Mouse (Mus musculus) G1E (cell line): ENCODE measurements around the gene Zfp541. TPM values are rescaled to one million over a fixed set of nuclear protein-coding genes. Genes with fewer than 3 reads are reported as not detected.

Experiments used
- ATAC-seq: 2 replicates; pipeline ENCODE4 v1.8.0; 2016; ENCODE audit warnings: mild to moderate bottlenecking; ENCODE audit not compliant: insufficient number of reproducible peaks, poor library complexity, low FRiP score, severe bottlenecking; ENCODE audit errors: extremely low read depth
- DNase-seq: peaks from one replicate; pipeline ENCODE4 v3.0.0; 2012; ENCODE audit warnings: low spot score
- H3K27me3 ChIP-seq: 2 replicates; pipeline ENCODE4 v1.6.1; 2012; ENCODE audit warnings: mild to moderate bottlenecking, low read length, inconsistent platforms; ENCODE audit not compliant: insufficient read depth
- H3K36me3 ChIP-seq: replicated peaks from 2 replicates; pipeline ENCODE3; 2012; ENCODE audit warnings: mild to moderate bottlenecking, inconsistent platforms
- H3K4me1 ChIP-seq: 2 replicates; pipeline ENCODE4 v1.6.1; 2012; ENCODE audit warnings: low read depth, low read length, inconsistent platforms, mixed read lengths; ENCODE audit not compliant: insufficient read depth
- H3K4me3 ChIP-seq: 2 replicates; pipeline ENCODE4 v1.5.1; 2012; ENCODE audit warnings: low read depth, mild to moderate bottlenecking, inconsistent platforms, low read length, moderate library complexity, mixed read lengths
- H3K9me3 ChIP-seq: replicated peaks from 2 replicates; pipeline ENCODE4 v1.6.1; 2012; ENCODE audit warnings: inconsistent platforms
- CTCF ChIP-seq: IDR thresholded peaks from 2 replicates; pipeline ENCODE4 v1.5.1; 2012; ENCODE audit warnings: low read depth, low read length, inconsistent platforms, mixed read lengths
- GATA1 ChIP-seq: IDR thresholded peaks from 2 replicates; pipeline ENCODE4 v1.6.1; 2012; ENCODE audit warnings: borderline replicate concordance, low read length, inconsistent platforms, mixed read lengths
- GATA2 ChIP-seq: IDR thresholded peaks from 2 replicates; pipeline ENCODE4 v1.6.1; 2012; ENCODE audit warnings: low read depth, low read length, inconsistent platforms, borderline replicate concordance
- POLR2AphosphoS5 ChIP-seq: IDR thresholded peaks from 2 replicates; pipeline ENCODE4 v1.6.1; 2012; ENCODE audit warnings: low read depth, low read length, inconsistent platforms; ENCODE audit not compliant: insufficient replicate concordance
- TAL1 ChIP-seq: conservative IDR thresholded peaks from 2 replicates; pipeline ENCODE4 v1.6.1; 2012; ENCODE audit warnings: low read depth, low read length, inconsistent platforms, mixed read lengths
- polyA plus RNA-seq: library from polyadenylated mRNA; stranded (reverse); fragments of >175 nt; gene quantifications from 2 replicates; pipeline ENCODE4 v1.2.3, GENCODE M21; 2012
- total RNA-seq, 2 experiments: library from RNA; stranded (forward) in 1 of 2; stranded (reverse) in 1 of 2; fragments of 200-1000 nt in 1 of 2; fragments of >200 nt in 1 of 2; fragmentation: Nextera tagmentation in 1 of 2; gene quantifications; 2 replicates each; pipeline ENCODE4 v1.2.3; 2014 to 2017

The Zfp541 gene
- total and polyA plus RNA-seq, 3 experiments, result not detected

DNA sequence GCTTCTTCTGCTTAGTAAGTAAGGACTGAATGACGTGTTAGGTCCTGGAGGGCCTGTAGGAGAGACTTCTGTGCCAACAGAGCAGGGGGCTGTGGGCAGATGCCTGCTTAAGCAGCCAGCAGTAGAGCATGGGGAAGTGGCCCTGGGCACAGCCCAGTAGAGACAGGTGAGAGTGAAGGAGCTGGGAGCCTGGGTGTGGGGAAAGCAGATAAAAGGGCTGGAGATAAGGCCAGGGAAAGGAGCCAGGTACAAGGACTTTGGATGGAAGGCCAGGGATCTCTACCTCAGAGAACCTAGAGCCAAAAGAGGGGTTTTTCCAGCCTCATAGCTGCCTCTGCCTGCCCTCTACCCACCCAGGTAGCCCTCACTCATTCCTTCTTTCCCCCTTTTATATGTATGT is 28.6 kb upstream of the Zfp541 start:
- H3K27me3 ChIP-seq, result no peaks in the 10 kb centered on the region
- H3K4me3 ChIP-seq, result no peak overlapping the region
- H3K9me3 ChIP-seq, result no peaks in the 10 kb centered on the region
- ATAC-seq (no peak), DNase-seq (no peak)
- no peak for TF ChIP-seq POLR2AphosphoS5
- no peak for TF ChIP-seq CTCF
- TF ChIP-seq GATA2, result no peak
- no peak for TF ChIP-seq TAL1
- no peak for TF ChIP-seq GATA1
- H3K4me1 ChIP-seq, result peaks cover 11% of the 10 kb centered on the region
- H3K36me3 ChIP-seq, result peaks cover 61% of the 10 kb centered on the region

DNA sequence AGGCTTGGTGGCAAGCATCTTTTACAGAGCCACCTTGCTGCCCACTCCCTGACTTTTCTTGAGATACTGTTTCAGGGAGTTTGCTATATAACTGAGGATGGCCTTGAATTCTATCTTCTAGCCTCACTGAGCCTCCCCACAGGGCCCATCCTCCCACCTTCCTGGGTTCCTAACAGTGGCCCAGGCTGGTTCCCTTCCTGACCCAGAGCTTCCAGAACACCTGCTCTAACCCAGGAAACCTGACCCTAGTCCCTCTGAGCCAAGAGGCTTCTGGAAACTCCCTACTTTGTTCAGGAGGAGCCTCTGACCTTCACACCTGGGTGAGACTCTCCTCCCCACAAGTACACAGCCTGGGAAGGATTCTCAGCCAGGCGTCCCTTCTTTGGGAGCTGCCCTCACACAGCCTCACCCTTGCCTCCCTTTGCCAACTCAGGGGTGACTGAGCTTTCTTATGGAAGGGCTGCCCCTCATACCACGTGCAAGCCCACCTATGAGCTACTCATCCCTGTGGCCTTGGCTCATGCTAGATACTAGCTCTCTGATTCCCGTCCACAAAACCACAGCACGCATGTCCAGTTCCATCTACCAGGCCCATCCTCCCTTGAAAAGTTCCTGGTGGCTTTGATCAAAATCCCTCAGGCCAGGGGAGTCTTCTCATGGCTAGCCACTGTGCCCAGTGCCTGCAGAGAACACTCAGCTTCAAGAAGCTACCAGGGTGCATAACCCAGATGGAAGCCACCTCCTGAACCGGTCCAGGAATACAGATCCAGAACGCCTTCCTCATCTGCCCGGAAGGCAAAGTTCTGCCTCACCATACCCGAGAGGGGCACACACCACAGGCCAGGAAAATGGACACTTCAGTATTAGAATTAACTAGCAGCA is 27.8 kb upstream of the Zfp541 start:
- Histone ChIP-seq H3K4me1 (peaks cover 11% of the 10 kb centered on the region), H3K4me3 (no peak overlapping the region), H3K27me3 (no peaks in the 10 kb centered on the region), H3K9me3 (no peaks in the 10 kb centered on the region), H3K36me3 (peaks cover 59% of the 10 kb centered on the region)
- no peak for TF ChIP-seq TAL1
- TF ChIP-seq POLR2AphosphoS5, result no peak
- TF ChIP-seq GATA1, result no peak
- TF ChIP-seq GATA2, result no peak
- TF ChIP-seq CTCF, result no peak
- DNase-seq, result no peak
- ATAC-seq, result no peak

DNA sequence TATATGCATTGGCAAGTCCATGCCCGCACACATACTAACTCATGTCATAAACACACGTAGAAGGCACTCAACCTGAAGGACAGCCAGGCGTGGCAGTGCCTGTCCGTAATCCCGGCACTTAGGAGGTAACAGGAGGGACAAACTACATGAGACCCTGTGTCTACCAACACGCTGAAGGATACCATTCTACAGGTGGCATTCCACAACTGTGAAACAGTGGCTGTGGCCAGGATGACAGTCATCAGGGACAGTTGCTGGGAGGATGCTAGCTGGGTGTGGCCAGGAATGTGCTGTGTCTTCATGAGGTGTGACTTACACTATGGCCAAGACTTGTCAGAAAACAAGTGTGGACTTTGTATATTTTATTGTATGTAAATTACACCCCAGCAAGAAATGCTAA is 24.6 kb upstream of the Zfp541 start:
- DNase-seq (no peak), ATAC-seq (no peak)
- Histone ChIP-seq H3K4me3 (no peak overlapping the region), H3K27me3 (no peaks in the 10 kb centered on the region), H3K4me1 (peaks cover 15% of the 10 kb centered on the region), H3K36me3 (peaks cover 64% of the 10 kb centered on the region), H3K9me3 (no peaks in the 10 kb centered on the region)
- TF ChIP-seq CTCF, result no peak
- no peak for TF ChIP-seq TAL1
- TF ChIP-seq GATA1, result no peak
- no peak for TF ChIP-seq POLR2AphosphoS5
- no peak for TF ChIP-seq GATA2

DNA sequence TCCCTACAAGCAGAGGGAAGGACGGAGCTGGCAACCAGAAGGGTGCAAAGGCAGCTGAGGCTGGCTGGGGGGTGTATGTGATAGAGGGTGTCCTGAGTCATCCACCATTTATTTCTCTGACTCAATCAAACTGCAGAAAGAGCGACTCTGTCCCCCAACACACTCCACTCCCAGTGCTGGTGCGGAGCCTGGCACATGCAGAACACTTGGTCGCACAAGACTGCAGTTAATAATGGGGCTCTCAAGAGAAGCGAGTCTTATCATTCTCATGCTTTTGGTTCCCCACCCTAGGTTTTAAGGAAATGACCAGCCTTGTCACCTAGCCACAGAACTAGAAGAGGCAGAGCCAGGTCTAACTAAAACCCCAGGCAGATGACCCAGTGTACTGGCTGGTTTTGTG is 22.3 kb upstream of the Zfp541 start:
- no peak for DNase-seq
- Histone ChIP-seq H3K4me1 (peaks cover 21% of the 10 kb centered on the region), H3K36me3 (peaks cover 62% of the 10 kb centered on the region), H3K9me3 (no peaks in the 10 kb centered on the region), H3K27me3 (no peaks in the 10 kb centered on the region), H3K4me3 (no peak overlapping the region)
- TF ChIP-seq CTCF, result no peak
- TF ChIP-seq GATA2, result no peak
- TF ChIP-seq TAL1, result no peak
- TF ChIP-seq POLR2AphosphoS5, result no peak
- TF ChIP-seq GATA1, result no peak
- no peak for ATAC-seq

DNA sequence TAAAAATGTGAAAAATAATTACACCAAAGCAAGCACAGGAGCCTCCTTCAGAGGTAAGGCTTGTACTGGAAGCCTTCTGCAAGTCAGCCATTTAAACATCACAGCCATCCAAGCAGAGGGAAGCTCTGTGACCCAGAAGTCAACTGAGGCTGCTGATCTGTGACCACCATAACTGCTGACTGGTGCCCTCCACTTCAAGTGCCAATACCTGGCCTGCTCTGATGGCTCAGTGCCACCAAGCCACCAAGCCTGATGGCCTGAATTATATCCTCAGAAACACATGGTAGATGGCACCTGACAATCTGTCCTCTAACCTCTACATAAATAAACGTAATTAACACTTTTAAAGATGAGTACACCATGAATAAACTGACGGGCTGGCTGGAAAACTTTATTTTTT is 20.4 kb upstream of the Zfp541 start:
- Histone ChIP-seq H3K9me3 (no peaks in the 10 kb centered on the region), H3K4me1 (peaks cover 40% of the 10 kb centered on the region), H3K36me3 (peaks cover 68% of the 10 kb centered on the region), H3K27me3 (no peaks in the 10 kb centered on the region), H3K4me3 (no peak overlapping the region)
- DNase-seq (no peak), ATAC-seq (no peak)
- TF ChIP-seq POLR2AphosphoS5 (no peak), GATA1 (no peak), TAL1 (no peak), CTCF (no peak), GATA2 (no peak)

DNA sequence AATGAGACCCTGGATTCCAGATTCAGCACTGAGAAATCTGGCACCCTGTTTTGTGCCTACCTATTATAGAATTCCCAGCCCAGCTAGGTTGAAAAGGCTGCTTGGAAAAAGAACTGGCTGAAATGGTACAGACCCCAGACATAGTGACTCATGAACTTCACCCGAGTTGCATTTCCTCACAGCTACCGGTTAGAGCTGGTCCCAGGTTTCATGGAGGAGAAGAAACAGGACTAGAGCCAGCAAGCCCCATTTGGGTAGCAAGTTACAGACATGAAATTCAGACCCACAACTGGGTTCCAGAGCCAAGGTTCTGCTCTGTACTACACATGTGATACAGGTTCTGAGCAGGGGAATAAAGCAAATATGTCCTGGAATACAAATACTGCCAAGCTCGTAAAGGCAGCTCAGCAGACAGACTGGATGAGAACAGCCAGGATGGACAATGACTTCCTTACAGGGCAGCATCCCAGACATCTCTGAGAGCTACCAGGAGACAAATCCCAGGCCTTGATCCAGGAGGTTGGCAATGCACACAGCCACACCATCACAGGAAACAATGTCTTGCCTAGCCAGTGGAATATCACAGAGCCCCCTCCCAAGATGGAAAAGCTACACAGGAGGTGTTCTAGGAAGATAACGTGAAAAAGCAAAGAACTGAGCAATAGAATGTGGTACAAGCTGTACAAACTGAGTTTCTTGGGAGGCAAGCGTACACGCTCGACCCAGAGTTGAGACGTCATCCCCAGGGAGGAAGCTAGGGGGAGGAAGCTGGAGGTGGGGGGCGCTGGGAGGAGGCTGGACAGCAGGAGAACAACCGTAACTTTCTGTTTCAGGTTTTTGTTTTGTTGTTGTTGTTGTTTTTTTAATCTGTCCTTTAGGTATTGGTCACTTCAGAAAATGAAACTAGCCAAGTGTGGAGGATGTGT is 18.5 kb upstream of the Zfp541 start:
- H3K36me3 ChIP-seq, result peaks cover 58% of the 10 kb centered on the region
- TF ChIP-seq GATA2, result no peak
- H3K4me3 ChIP-seq, result no peak overlapping the region
- ATAC-seq (no peak), DNase-seq (no peak)
- H3K9me3 ChIP-seq, result no peaks in the 10 kb centered on the region
- H3K4me1 ChIP-seq, result peaks cover 43% of the 10 kb centered on the region
- H3K27me3 ChIP-seq, result no peaks in the 10 kb centered on the region
